Mouse (Mus musculus) C2C12 (cell line): ENCODE results near the gene Sh3rf3. TPM values are rescaled to one million over a fixed set of nuclear protein-coding genes. Genes with fewer than 3 reads are reported as not detected.

Experiments used
- H3K27me3 ChIP-seq: one replicate; pipeline ENCODE4 v1.6.1; 2011; ENCODE audit not compliant: control insufficient read depth, insufficient read depth, insufficient read length
- H3K36me3 ChIP-seq: one replicate; pipeline ENCODE4 v1.6.1; 2011; ENCODE audit not compliant: control insufficient read depth, insufficient read depth
- H3K4me3 ChIP-seq: one replicate; pipeline ENCODE4 v1.5.1; 2011; ENCODE audit warnings: mild to moderate bottlenecking, control low read depth; ENCODE audit not compliant: poor library complexity, insufficient read depth, severe bottlenecking
- H3K79me2 ChIP-seq: one replicate; pipeline ENCODE4 v1.6.1; 2011; ENCODE audit not compliant: control insufficient read depth, insufficient read depth
- H3K79me3 ChIP-seq: one replicate; pipeline ENCODE4 v1.6.1; 2011; ENCODE audit warnings: low read depth, control low read depth
- H3ac ChIP-seq: one replicate; pipeline ENCODE3; 2011; ENCODE audit warnings: low read depth; ENCODE audit not compliant: control insufficient read depth, insufficient read length
- CEBPB ChIP-seq: IDR thresholded peaks from one replicate; pipeline ENCODE4 v1.6.1; 2011; ENCODE audit warnings: low read depth, mild to moderate bottlenecking, control low read depth, moderate library complexity
- CTCF ChIP-seq: IDR thresholded peaks from one replicate; pipeline ENCODE4 v1.5.1; 2011; ENCODE audit not compliant: control insufficient read depth, insufficient read depth, insufficient read length
- FOSL1 ChIP-seq: IDR thresholded peaks from one replicate; pipeline ENCODE4 v1.8.0; 2011; ENCODE audit warnings: mild to moderate bottlenecking, low read length; ENCODE audit not compliant: poor library complexity, insufficient read depth, severe bottlenecking
- MAX ChIP-seq: IDR thresholded peaks from one replicate; pipeline ENCODE4 v1.6.1; 2011; ENCODE audit warnings: mild to moderate bottlenecking, control low read depth
- MYOD1 ChIP-seq: IDR thresholded peaks from one replicate; pipeline ENCODE4 v1.6.1; 2011; ENCODE audit warnings: low read depth; ENCODE audit not compliant: control insufficient read depth, insufficient read length
- MYOG ChIP-seq: IDR thresholded peaks from one replicate; pipeline ENCODE4 v1.6.1; 2011; ENCODE audit not compliant: control insufficient read depth, insufficient read length; ENCODE audit errors: extremely low read depth
- USF1 ChIP-seq: IDR thresholded peaks from one replicate; pipeline ENCODE4 v1.6.1; 2011; ENCODE audit warnings: low read depth, mild to moderate bottlenecking, control low read depth, moderate library complexity
- polyA plus RNA-seq: library from polyadenylated mRNA; unstranded; fragments of >200 nt; fragmentation: generic; extraction: Trizol; gene quantifications from one replicate; pipeline ENCODE4 v1.2.1, GENCODE M21; 2012; ENCODE audit warnings: missing spikeins

The Sh3rf3 gene
- polyA plus RNA-seq, 1 experiment: 0.14 TPM

DNA sequence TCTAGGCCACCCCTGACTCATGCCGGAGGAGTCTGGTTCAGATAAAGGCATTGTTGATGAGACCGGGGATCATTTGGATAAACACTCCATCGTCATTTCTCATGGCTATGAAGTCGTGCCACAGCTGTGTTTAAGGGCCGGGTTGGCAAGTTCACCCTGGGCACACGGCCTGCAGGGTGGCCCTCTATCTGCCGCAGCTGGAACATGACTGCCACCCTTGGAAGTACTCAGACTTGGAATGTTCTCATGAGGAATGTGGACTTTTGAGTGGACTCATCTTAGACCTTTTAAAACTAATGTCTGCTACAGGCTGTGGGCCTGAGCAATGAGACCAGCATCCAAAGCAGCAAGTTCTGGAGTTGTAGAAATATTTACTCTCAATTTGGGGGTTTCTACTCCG is 29.9 kb downstream of the Sh3rf3 start:
- Histone ChIP-seq H3K79me3 (no peaks in the 10 kb centered on the region), H3K79me2 (no peaks in the 10 kb centered on the region), H3K36me3 (no peaks in the 10 kb centered on the region), H3K27me3 (no peaks in the 10 kb centered on the region), H3K4me3 (no peak overlapping the region), H3ac (no peak overlapping the region)
- TF ChIP-seq MYOG (no peak), CTCF (no peak), MAX (no peak), MYOD1 (no peak), CEBPB (no peak), FOSL1 (no peak), USF1 (no peak)

DNA sequence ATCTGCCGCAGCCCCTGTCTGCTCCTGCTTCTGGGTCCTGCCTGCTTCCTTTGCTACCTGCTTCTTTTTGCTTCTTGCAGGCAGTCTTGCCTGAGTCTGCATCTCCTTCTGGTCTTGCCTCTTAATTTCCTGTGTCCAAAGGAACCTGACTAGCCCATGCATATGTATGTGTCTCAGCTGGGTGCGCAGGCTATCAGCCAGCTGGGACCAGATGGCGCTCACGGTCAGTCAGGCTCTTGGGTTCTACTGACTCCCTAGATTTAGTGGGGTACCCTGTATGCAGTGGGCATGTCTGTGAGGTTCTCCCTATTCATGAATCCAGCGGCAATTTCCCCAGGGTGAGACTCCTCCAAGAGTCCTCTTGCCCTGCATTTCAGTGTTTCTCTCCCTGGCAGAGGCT is 35.0 kb downstream of the Sh3rf3 start:
- Histone ChIP-seq H3K27me3 (no peaks in the 10 kb centered on the region), H3K79me2 (no peaks in the 10 kb centered on the region), H3K79me3 (no peaks in the 10 kb centered on the region), H3K36me3 (no peaks in the 10 kb centered on the region), H3K4me3 (no peak overlapping the region), H3ac (no peak overlapping the region)
- TF ChIP-seq CTCF: no peak
- TF ChIP-seq MYOG: no peak
- TF ChIP-seq FOSL1: no peak
- TF ChIP-seq MYOD1: no peak
- no peak for TF ChIP-seq CEBPB
- TF ChIP-seq USF1: no peak
- no peak for TF ChIP-seq MAX

DNA sequence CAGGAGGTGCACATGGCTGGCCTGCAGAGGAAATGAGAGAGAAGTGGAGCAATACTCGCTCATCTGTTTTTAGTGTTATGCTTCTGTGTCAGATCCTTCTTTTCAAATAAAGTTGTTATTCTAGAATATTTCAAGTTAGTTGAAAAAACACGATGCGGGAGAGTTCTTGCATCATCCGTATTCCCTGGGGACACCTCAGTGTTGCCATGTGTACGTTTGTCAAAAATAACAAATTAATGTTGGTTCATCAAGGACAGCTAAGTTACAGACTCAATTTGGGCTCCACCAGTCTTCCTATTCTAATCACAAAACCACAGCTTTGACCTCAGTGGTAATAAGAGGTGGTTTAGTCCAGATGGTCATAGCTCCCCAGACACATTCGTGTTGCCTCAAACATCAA is 35.4 kb downstream of the Sh3rf3 start:
- Histone ChIP-seq H3K27me3 (no peaks in the 10 kb centered on the region), H3ac (no peak overlapping the region), H3K36me3 (no peaks in the 10 kb centered on the region), H3K4me3 (no peak overlapping the region), H3K79me3 (no peaks in the 10 kb centered on the region), H3K79me2 (no peaks in the 10 kb centered on the region)
- TF ChIP-seq USF1 (no peak), FOSL1 (no peak), MAX (no peak), MYOD1 (no peak), MYOG (no peak), CEBPB (no peak), CTCF (no peak)

DNA sequence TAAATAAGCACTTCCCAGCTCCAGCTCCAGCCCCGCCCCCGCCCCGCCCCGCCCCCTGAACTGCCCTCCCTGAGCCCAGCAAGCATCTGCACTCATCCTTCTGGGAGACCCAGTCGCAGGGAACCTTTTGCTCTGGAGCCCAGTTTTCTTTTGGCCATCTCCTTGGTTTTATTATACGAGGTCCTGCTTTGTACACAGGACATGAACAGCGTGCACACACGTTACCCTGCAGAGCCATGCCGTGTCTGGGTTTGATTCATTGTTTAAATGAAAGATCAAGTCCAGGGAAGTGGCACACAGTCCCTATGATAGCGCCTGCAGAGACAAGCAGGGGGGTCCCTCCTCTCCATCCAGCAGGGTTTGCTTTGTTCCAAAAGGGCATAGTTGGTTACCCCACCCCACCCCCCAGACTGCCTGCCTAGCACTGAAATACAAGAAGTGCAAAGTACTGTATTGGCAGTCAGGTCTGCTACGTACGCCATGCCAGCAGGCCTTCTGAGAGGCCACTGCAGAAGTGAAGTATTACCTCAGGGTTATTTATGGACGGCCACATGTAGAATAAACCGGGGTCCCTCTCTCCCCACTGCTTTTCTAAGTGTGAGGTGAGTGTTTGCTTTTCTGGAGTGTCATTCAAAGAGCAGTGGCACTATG is 41.5 kb downstream of the Sh3rf3 start:
- no peaks in the 10 kb centered on the region for H3K79me2 ChIP-seq
- no peak overlapping the region for H3K4me3 ChIP-seq
- no peaks in the 10 kb centered on the region for H3K36me3 ChIP-seq
- H3K79me3 ChIP-seq: no peaks in the 10 kb centered on the region
- no peaks in the 10 kb centered on the region for H3K27me3 ChIP-seq
- H3ac ChIP-seq: no peak overlapping the region
- no peak for TF ChIP-seq FOSL1
- TF ChIP-seq MYOG: no peak
- no peak for TF ChIP-seq CTCF
- no peak for TF ChIP-seq CEBPB
- no peak for TF ChIP-seq MAX
- no peak for TF ChIP-seq USF1
- no peak for TF ChIP-seq MYOD1

DNA sequence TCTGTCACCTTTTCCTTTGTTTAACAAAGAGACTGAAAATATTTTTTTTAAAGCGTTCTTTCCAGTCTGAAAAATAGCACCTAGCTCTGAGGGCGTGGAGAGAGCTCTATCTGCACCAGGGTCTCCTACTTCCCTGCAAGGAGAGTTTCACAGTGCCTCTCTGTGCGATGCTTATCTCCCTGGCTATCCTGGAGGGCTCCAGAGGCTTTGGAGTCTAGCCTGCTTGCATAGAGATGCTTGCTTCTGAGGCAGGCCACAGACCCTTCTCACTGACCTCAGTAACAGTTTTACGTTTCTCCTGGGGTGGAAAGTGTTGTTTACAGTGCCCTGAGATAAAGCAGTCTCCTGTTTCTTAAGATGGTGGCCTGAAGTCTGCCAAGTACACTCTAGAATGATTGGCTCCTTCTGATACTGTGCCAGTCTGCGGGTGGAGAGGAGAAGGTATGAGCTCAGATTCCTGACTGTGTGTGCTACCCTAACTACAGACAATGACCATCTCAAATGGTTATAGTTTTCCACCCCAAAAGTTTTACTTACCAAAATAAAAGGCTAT is 42.1 kb downstream of the Sh3rf3 start:
- Histone ChIP-seq H3K79me2 (no peaks in the 10 kb centered on the region), H3K27me3 (no peaks in the 10 kb centered on the region), H3K4me3 (no peak overlapping the region), H3K36me3 (no peaks in the 10 kb centered on the region), H3K79me3 (no peaks in the 10 kb centered on the region), H3ac (no peak overlapping the region)
- no peak for TF ChIP-seq CTCF
- no peak for TF ChIP-seq FOSL1
- no peak for TF ChIP-seq MAX
- TF ChIP-seq MYOG: no peak
- no peak for TF ChIP-seq MYOD1
- no peak for TF ChIP-seq USF1
- no peak for TF ChIP-seq CEBPB

DNA sequence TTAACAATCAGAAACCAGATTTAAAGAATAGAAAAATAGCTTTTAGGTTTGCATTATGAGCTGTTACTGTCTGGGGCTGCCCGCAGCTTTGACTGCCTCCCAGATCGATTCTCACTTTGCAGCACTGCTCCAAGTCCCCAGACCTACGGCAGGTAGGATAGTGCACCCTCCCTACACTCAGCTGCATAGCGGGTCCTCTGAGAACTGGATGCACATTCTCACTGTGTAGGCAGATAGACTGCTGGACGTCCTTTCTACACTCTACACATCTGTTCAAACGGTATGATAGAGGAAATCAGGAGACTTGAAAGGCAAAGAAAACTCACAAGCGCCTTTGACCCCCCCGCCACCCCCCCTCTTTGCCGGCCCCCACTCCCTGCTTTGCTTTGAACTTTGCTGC is 42.7 kb downstream of the Sh3rf3 start:
- H3K79me2 ChIP-seq: no peaks in the 10 kb centered on the region
- H3K4me3 ChIP-seq: no peak overlapping the region
- no peaks in the 10 kb centered on the region for H3K36me3 ChIP-seq
- TF ChIP-seq MAX (no peak), MYOG (no peak), CTCF (no peak), CEBPB (no peak), FOSL1 (no peak), MYOD1 (no peak), USF1 (no peak)
- H3K27me3 ChIP-seq: no peaks in the 10 kb centered on the region
- H3ac ChIP-seq: no peak overlapping the region
- H3K79me3 ChIP-seq: no peaks in the 10 kb centered on the region
